Mouse (Mus musculus): ENCODE data around the gene Gm2163.
"Not testable (repeated sequence)": the region's sequence is repeated elsewhere in the genome, so short reads cannot be mapped to it uniquely, and the experiment has no call there.

Gene Gm2163

DNA sequence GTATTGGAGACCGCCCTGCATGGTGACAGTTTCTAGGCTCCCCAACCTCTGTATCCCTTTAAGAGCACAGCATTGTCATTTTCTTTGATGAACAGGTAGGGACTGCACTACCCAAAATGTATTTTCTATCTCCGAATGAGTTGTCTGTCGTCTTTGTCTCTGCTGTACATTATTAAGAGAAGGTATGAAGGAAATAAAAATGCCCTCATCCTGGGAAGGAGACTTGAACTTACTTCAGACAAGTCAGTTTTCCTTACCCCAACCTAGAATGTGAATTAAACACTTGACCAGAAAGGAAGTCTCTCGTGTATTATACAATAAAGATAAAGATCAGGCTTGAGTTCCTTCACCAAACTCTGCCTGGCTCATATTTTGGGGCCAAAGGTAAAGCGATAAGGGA lies at the start of gene Gm2163:
Gm2163 (plus strand) TSS at position 301 of the 400 bp plus-strand sequence.
- not testable (repeated sequence) for H3K27me3 ChIP-seq (ENCODE audit: control insufficient read depth, insufficient read depth, low read length, poor library complexity, severe bottlenecking); DNase-seq (ENCODE audit: low read depth, low spot score); H3K36me3 ChIP-seq (ENCODE audit: control insufficient read depth, insufficient read depth, low read length, poor library complexity, severe bottlenecking)

DNA sequence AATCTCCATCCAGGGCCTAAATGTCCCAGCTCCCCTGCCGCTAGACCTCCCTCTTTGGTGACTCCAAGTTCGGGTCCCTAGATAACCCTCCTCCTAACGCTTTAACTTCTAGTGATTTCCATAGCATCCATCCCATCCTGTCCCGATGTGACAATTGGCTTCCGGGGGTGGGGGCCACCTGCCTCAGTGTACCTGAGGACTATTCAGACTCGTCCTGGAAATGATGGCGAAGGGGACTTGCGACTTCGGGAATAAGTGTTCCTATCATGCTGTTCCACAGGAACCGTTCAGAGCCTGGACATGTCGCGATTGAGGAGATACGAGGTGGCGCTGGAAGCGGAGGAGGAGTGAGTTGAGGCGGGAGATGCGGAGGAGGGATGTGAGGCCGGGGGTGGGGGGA lies 27.5 kb upstream of the Gm2163 start, which contains the start of gene Gm21586:
Gm21586 (plus strand) TSS at position 301 of the 400 bp plus-strand sequence.
- DNase-seq (ENCODE audit: low read depth, low spot score); H3K36me3 ChIP-seq (ENCODE audit: control insufficient read depth, insufficient read depth, low read length, poor library complexity, severe bottlenecking); H3K27me3 ChIP-seq (ENCODE audit: control insufficient read depth, insufficient read depth, low read length, poor library complexity, severe bottlenecking): not testable (repeated sequence)

DNA sequence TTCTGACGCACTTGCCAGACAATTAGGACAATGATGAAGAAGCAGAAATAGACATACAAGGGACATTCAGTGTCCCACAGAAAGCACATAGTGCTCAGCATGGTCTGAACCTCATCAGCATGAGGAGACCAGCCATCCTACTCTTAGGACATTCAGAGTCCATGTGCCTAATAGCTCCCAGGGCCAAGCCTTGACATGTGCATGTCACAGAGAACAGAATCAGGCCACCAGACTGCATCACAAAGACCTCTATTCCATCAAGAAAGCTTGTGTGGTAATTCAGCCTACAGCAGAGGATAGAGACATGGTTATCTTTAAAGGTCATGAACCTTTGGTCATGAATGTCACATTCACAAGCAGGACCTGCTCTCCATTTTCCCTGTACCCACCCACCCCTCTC lies 61.5 kb downstream of the Gm2163 start, which contains the start of gene Fam205a2:
Fam205a2 (minus strand) TSS at position 101 of the 400 bp plus-strand sequence.
- H3K36me3 ChIP-seq (ENCODE audit: control insufficient read depth, insufficient read depth, low read length, poor library complexity, severe bottlenecking); DNase-seq (ENCODE audit: low read depth, low spot score); H3K27me3 ChIP-seq (ENCODE audit: control insufficient read depth, insufficient read depth, low read length, poor library complexity, severe bottlenecking): not testable (repeated sequence)

DNA sequence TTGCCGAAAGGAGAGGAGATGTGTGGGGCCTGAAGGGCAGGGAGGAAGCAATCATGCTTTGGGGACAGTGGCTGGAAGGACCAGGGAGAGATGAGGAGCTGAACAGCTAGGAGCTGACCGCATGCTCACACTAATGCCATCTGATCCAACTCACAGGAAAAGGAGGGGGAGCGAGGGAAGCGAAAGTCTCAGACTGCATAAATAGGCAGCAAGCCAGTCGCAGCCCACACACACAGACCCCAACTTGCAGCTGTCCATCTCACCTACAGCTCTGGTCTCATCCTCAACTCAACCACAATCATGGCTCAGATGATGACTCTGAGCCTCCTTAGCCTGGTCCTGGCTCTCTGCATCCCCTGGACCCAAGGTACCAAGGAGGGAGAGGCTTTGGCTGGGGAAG lies 145.3 kb downstream of the Gm2163 start, which contains the start of gene Gm10591:
Gm10591 (plus strand) TSS at position 301 of the 400 bp plus-strand sequence.
- not testable (repeated sequence) for H3K36me3 ChIP-seq (ENCODE audit: control insufficient read depth, insufficient read depth, low read length, poor library complexity, severe bottlenecking); H3K27me3 ChIP-seq (ENCODE audit: control insufficient read depth, insufficient read depth, low read length, poor library complexity, severe bottlenecking); DNase-seq (ENCODE audit: low read depth, low spot score)

DNA sequence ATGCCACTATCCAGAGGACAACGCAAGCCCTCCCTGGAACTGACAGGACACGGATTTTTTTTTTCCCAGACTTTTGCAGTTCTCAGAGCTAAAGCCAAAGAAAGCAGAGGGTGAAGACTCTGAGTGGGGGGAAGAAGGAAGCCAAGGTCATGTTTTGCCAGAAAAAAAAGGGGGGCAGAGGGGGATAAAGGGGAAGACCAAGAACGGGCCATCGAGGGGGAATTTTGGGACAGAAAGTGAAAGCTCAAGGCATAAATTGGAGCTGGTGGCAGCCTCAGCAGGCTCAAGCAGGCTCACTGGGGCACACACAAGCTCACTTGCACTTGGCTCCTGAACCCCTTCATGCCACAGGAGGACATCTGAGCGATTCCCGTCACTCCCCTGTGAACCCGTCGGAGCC lies 162.9 kb downstream of the Gm2163 start, which contains the start of gene Gm2564:
Gm2564 (plus strand) TSS at position 301 of the 400 bp plus-strand sequence.
- H3K36me3 ChIP-seq (ENCODE audit: control insufficient read depth, insufficient read depth, low read length, poor library complexity, severe bottlenecking); H3K27me3 ChIP-seq (ENCODE audit: control insufficient read depth, insufficient read depth, low read length, poor library complexity, severe bottlenecking); DNase-seq (ENCODE audit: low read depth, low spot score): not testable (repeated sequence)
